Mouse (Mus musculus) bone marrow, adult 2 months (tissue): ENCODE data around the gene Adarb1. TPM values are rescaled to one million over a fixed set of nuclear protein-coding genes. Genes with fewer than 3 reads are reported as not detected.

Experiments
- H3K27ac ChIP-seq: fragments of 200-500 bp; 2 replicates; pipeline ENCODE4 v1.5.1; 2012; ENCODE audit warnings: low read depth, mild to moderate bottlenecking, control low read depth, inconsistent platforms, low read length; ENCODE audit not compliant: control insufficient read depth, poor library complexity, insufficient read depth
- H3K4me1 ChIP-seq: fragments of 200-500 bp; 2 replicates; pipeline ENCODE4 v1.6.1; 2011; ENCODE audit warnings: low read length; ENCODE audit not compliant: control insufficient read depth, insufficient read depth
- H3K4me3 ChIP-seq: fragments of 200-500 bp; replicated peaks from 2 replicates; pipeline ENCODE3; 2011; ENCODE audit warnings: mild to moderate bottlenecking, low read depth, low read length, control low read depth; ENCODE audit not compliant: control insufficient read depth
- CTCF ChIP-seq: fragments of 200-500 bp; IDR thresholded peaks from 2 replicates; pipeline ENCODE4 v1.5.1; 2011; ENCODE audit warnings: low read length, control low read depth; ENCODE audit not compliant: control insufficient read depth, insufficient read depth
- POLR2A ChIP-seq: fragments of 200-500 bp; IDR thresholded peaks from 2 replicates; pipeline ENCODE4 v1.6.1; 2011; ENCODE audit warnings: low read depth, mild to moderate bottlenecking, control low read depth, low read length, borderline replicate concordance; ENCODE audit not compliant: control insufficient read depth
- WGBS: fragments of 180-500 bp; shearing (Covaris S2); methylation state at CpG from one replicate; pipeline ENCODE4 v1.1.7; 2018; 5-methylcytosine and 5-hydroxymethylcytosine counted together
- polyA plus RNA-seq: library from polyadenylated mRNA; stranded (reverse); fragments of >200 nt; gene quantifications from 2 replicates; pipeline ENCODE4 v1.2.4, GENCODE M21; 2011; ENCODE audit warnings: low replicate concordance; ENCODE audit not compliant: missing spikeins, insufficient read depth, insufficient read length

The Adarb1 gene
- polyA plus RNA-seq, 1 experiment, result 1.7 TPM

DNA sequence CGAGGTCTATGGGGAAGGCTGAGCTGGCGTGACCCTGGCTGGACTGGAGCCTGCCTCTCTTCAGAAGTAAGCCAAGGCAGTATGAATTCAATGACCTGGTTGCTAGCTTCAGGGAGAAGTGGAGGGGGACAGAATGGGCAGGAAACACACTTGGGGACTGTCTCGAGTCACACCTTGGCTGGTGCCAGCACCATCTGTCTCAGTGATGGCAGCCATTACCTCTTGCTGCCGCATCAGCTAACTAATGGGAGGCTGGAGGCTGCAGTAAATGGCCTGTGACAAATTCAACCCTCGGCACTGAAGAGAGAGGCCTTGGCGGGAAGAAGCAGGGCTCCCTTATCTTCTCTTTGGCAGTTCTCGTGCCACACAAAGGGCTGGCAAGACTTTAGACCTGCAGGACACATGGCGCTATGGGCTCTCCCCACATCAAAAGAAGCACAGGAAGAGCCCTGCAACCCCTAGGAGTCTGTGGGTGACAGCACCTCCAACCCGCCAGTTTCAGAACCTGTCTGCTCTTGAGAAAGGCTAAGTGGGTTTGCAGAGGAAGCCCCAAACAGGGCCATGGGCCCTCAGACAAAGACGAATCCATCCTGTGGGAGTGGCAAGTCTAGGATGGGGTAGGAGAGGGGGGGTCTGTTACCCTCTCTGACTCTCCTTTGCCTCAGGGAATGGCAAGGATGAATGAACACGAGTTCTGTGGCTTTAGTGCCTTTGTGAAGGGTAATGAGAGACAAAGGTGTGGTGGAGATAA is 144.9 kb downstream of the Adarb1 start:
- WGBS, result 38% methylated on average over 11 of the region's 11 CpGs
- TF ChIP-seq CTCF, result no peak
- no peak for TF ChIP-seq POLR2A
- no peak overlapping the region for H3K27ac ChIP-seq
- H3K4me3 ChIP-seq, result no peak overlapping the region
- no peaks in the 10 kb centered on the region for H3K4me1 ChIP-seq

GRCm38 (mm10) chr10:77269129-77269528 is 148.9 kb downstream of the Adarb1 start:
- TF ChIP-seq CTCF, result no peak
- H3K27ac ChIP-seq, result no peak overlapping the region
- 0 out of 2 replicates have a peak, but pooled peaks cover 2% of the 10 kb centered on the region for H3K4me1 ChIP-seq
- H3K4me3 ChIP-seq, result no peak overlapping the region
- 77% methylated on average over 7 of the region's 7 CpGs for WGBS

- no peak overlapping the region for H3K4me3 ChIP-seq
- WGBS, result 72% methylated on average over 14 of the region's 14 CpGs
- H3K27ac ChIP-seq, result no peak overlapping the region
- H3K4me1 ChIP-seq, result 0 out of 2 replicates have a peak, but pooled peaks cover 2% of the 10 kb centered on the region
- TF ChIP-seq CTCF (no peak), POLR2A (peak; percentile 14; the same call in 1 of the 2 replicates)
These were observed 151.0 kb downstream of the Adarb1 start for GRCm38 (mm10) chr10:77267027-77267426.

- Histone ChIP-seq H3K4me3 (no peak overlapping the region), H3K27ac (no peak overlapping the region), H3K4me1 (0 out of 2 replicates have a peak, but pooled peaks cover 2% of the 10 kb centered on the region)
- WGBS, result 48% methylated on average over 8 of the region's 8 CpGs
- TF ChIP-seq CTCF (no peak), POLR2A (no peak)
These were observed 151.8 kb downstream of the Adarb1 start for GRCm38 (mm10) chr10:77266281-77266680.

- Histone ChIP-seq H3K4me1 (no peaks in the 10 kb centered on the region), H3K27ac (no peak overlapping the region), H3K4me3 (no peak overlapping the region)
- WGBS, result 89% methylated on average over 17 of the region's 17 CpGs
- TF ChIP-seq CTCF (no peak), POLR2A (no peak)
These were observed 157.7 kb downstream of the Adarb1 start for GRCm38 (mm10) chr10:77260166-77260875.

- WGBS, result under 1% methylated on average over 81 of the region's 81 CpGs
- TF ChIP-seq CTCF (no peak), POLR2A (peak; percentile 88; the same call in 1 of the 2 replicates)
- H3K27ac ChIP-seq, result peak within 1 kb of the TSS; percentile 84
- no peaks in the 10 kb centered on the region for H3K4me1 ChIP-seq
- H3K4me3 ChIP-seq, result peak within 1 kb of the TSS; percentile 84
These were observed 159.1 kb downstream of the Adarb1 start, which contains the start of gene Pofut2 for GRCm38 (mm10) chr10:77258704-77259621. Gene Pofut2 (plus strand): TSS chr10:77259218.

GRCm38 (mm10) chr10:77258041-77258590 is 160.0 kb downstream of the Adarb1 start:
- Histone ChIP-seq H3K4me1 (no peaks in the 10 kb centered on the region), H3K27ac (no peak overlapping the region), H3K4me3 (no peak overlapping the region)
- 59% methylated on average over 4 of the region's 4 CpGs for WGBS
- TF ChIP-seq CTCF (no peak), POLR2A (no peak)
